Mouse (Mus musculus) CD4-positive, CD25-positive, alpha-beta regulatory T cell, adult 4 months (primary cell): Measurements from ENCODE around the gene Ppt1. TPM values are rescaled to one million over a fixed set of nuclear protein-coding genes. Genes with fewer than 3 reads are reported as not detected.

Experiments
- polyA plus RNA-seq, 2 experiments: library from polyadenylated mRNA; unstranded; fragments of 100-300 nt; shearing (Covaris generic); gene quantifications; one replicate each; pipeline ENCODE4 v1.2.1; 2017

Gene Ppt1
- polyA plus RNA-seq, 2 experiments from 2014 or later, result 112 to 156 TPM

Other genes starting within 250 kb of the Ppt1 start
- not detected for gene 9530002B09Rik, start 147.0 kb upstream of the Ppt1 start, polyA plus RNA-seq
- 100 to 1,000 TPM; 298 to 352 TPM for gene Cap1, start 49.8 kb downstream of the Ppt1 start, polyA plus RNA-seq
- 1 to 10 TPM in 1 of 2 experiments, under 1 TPM in 1; 0.93 to 1.5 TPM for gene Mfsd2a, start 124.9 kb downstream of the Ppt1 start, polyA plus RNA-seq
- not detected for gene Mycl, start 159.4 kb downstream of the Ppt1 start, polyA plus RNA-seq
- 10 to 100 TPM; 16.0 to 21.2 TPM for gene Trit1, start 180.4 kb downstream of the Ppt1 start, polyA plus RNA-seq